Mouse (Mus musculus): ENCODE measurements around the gene Pbrm1. TPM values are rescaled to one million over a fixed set of nuclear protein-coding genes. Genes with fewer than 3 reads are reported as not detected.

Pbrm1 gene
- polyA plus RNA-seq, 1 experiment from 2014 or later, result 126 TPM

DNA sequence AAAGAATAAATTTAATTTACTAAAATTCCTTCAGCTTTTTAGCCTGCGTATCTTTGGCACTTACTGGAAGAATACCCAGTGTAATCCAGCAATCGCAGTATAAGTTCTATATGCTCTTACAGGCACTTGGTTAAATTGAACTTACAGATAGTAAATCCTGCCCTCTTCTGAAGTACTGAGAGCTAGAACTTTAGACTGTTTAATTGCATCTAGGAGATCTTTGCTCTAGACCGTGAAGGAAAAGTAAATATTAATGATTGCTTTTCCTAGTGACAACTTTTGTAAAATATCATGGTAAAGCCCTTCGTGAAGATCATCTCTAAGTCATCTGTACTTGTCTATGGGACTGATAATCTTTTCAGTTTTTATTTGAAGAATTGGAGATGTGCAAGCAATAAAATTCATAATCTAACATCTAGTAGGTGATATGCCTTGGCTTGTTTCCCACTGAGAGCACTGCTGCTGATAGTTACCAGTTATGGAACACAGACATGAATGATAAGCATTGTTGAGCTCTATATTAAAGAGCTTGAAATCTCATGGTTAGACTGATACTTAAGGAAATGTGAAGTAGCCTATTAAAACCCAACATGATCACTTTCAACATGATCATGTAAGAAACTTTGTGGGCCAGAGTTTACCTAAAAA, 50.3 kb downstream of the Pbrm1 start:
- H3K36me3 ChIP-seq (ENCODE audit: insufficient read depth, low read length), result peaks cover 50% of the 10 kb centered on the region
- H3K4me2 ChIP-seq (replicated peaks; ENCODE audit: low read depth, low read length), result no peak overlapping the region
- H3K4me1 ChIP-seq (ENCODE audit: insufficient read depth, low read length), result no peaks in the 10 kb centered on the region
- H3K27me3 ChIP-seq (ENCODE audit: insufficient read depth, low read length), result no peaks in the 10 kb centered on the region
- H3K9ac ChIP-seq (replicated peaks; ENCODE audit: low read length), result no peak overlapping the region
- WGBS, result 91% methylated on average over 4 of the region's 4 CpGs
- H3K9me3 ChIP-seq (ENCODE audit: low read length), result no peaks in the 10 kb centered on the region
- ATAC-seq (ENCODE audit: low FRiP score, low TSS enrichment), result no peak
- no peak overlapping the region for H3K27ac ChIP-seq (ENCODE audit: low read length)
- H3K4me3 ChIP-seq (ENCODE audit: low read length), result no peak overlapping the region

- Histone ChIP-seq H3K9me3 (ENCODE audit: low read length) (0 out of 2 replicates have a peak, but pooled peaks cover 3% of the 10 kb centered on the region), H3K27me3 (ENCODE audit: insufficient read depth, low read length) (no peaks in the 10 kb centered on the region), H3K4me2 (replicated peaks; ENCODE audit: low read depth, low read length) (no peak overlapping the region), H3K9ac (replicated peaks; ENCODE audit: low read length) (no peak overlapping the region), H3K36me3 (ENCODE audit: insufficient read depth, low read length) (peaks cover 50% of the 10 kb centered on the region), H3K4me3 (ENCODE audit: low read length) (no peak overlapping the region), H3K4me1 (ENCODE audit: insufficient read depth, low read length) (no peaks in the 10 kb centered on the region), H3K27ac (ENCODE audit: low read length) (no peak overlapping the region)
- WGBS, result 88% methylated on average over 3 of the region's 3 CpGs
- no peak for ATAC-seq (ENCODE audit: low FRiP score, low TSS enrichment)
Observed at GRCm38 (mm10) chr14:31078597-31079208, 59.8 kb downstream of the Pbrm1 start.

DNA sequence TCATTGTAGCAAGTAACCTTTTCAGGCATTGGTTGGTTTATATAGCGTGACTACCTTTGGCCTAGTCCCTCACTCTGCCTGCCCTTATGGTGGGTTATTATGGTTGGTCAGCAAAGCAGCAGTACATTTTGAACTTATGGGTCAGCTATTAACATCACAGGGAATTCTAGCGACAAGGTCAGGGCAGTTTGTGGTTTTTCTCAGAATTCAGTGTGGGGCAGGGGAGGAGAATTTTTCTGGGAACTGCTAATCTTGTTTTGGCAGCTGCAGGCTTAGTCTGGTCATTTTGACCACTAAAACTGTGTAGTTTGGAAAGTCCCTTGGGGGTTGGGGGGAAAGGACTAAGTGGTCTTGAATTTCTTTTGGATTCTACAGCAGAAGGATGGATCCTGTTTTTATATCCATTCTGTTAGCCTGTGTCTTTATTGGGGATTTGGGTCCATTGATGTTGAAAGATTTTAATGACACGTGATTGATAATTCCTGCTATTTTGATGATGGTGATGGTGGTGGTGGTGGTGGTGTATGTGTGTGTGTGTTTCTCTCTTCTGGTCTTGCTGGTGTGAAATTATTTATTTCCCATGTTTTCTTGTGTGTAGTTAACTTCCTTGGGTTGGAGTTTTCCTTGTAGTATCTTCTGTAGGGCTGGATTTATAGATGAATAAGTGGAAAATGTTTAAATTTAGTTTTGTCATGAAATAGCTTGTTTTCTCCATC, 60.5 kb downstream of the Pbrm1 start:
- 0 out of 2 replicates have a peak, but pooled peaks cover 3% of the 10 kb centered on the region for H3K9me3 ChIP-seq (ENCODE audit: low read length)
- no peak overlapping the region for H3K9ac ChIP-seq (replicated peaks; ENCODE audit: low read length)
- WGBS, result 94% methylated on average over 3 of the region's 3 CpGs
- ATAC-seq (ENCODE audit: low FRiP score, low TSS enrichment), result no peak
- H3K27me3 ChIP-seq (ENCODE audit: insufficient read depth, low read length), result no peaks in the 10 kb centered on the region
- no peak overlapping the region for H3K4me3 ChIP-seq (ENCODE audit: low read length)
- H3K4me2 ChIP-seq (replicated peaks; ENCODE audit: low read depth, low read length), result no peak overlapping the region
- H3K27ac ChIP-seq (ENCODE audit: low read length), result no peak overlapping the region
- H3K4me1 ChIP-seq (ENCODE audit: insufficient read depth, low read length), result no peaks in the 10 kb centered on the region
- H3K36me3 ChIP-seq (ENCODE audit: insufficient read depth, low read length), result peaks cover 43% of the 10 kb centered on the region

GRCm38 (mm10) chr14:31081147-31081546, 62.2 kb downstream of the Pbrm1 start:
- H3K4me1 ChIP-seq (ENCODE audit: insufficient read depth, low read length), result no peaks in the 10 kb centered on the region
- H3K9me3 ChIP-seq (ENCODE audit: low read length), result 0 out of 2 replicates have a peak, but pooled peaks cover 3% of the 10 kb centered on the region
- H3K36me3 ChIP-seq (ENCODE audit: insufficient read depth, low read length), result peaks cover 41% of the 10 kb centered on the region
- H3K9ac ChIP-seq (replicated peaks; ENCODE audit: low read length), result no peak overlapping the region
- H3K27ac ChIP-seq (ENCODE audit: low read length), result no peak overlapping the region
- no peak overlapping the region for H3K4me3 ChIP-seq (ENCODE audit: low read length)
- H3K4me2 ChIP-seq (replicated peaks; ENCODE audit: low read depth, low read length), result no peak overlapping the region
- H3K27me3 ChIP-seq (ENCODE audit: insufficient read depth, low read length), result no peaks in the 10 kb centered on the region
- no peak for ATAC-seq (ENCODE audit: low FRiP score, low TSS enrichment)

- no peaks in the 10 kb centered on the region for H3K27me3 ChIP-seq (ENCODE audit: insufficient read depth, low read length)
- H3K4me1 ChIP-seq (ENCODE audit: insufficient read depth, low read length), result no peaks in the 10 kb centered on the region
- H3K27ac ChIP-seq (ENCODE audit: low read length), result no peak overlapping the region
- H3K36me3 ChIP-seq (ENCODE audit: insufficient read depth, low read length), result peaks cover 53% of the 10 kb centered on the region
- ATAC-seq (ENCODE audit: low FRiP score, low TSS enrichment), result no peak
- no peak overlapping the region for H3K4me3 ChIP-seq (ENCODE audit: low read length)
- 91% methylated on average over 6 of the region's 6 CpGs for whole genome bisulfite sequencing
- no peak overlapping the region for H3K4me2 ChIP-seq (replicated peaks; ENCODE audit: low read depth, low read length)
- H3K9me3 ChIP-seq (ENCODE audit: low read length), result no peaks in the 10 kb centered on the region
- no peak overlapping the region for H3K9ac ChIP-seq (replicated peaks; ENCODE audit: low read length)
Observed at GRCm38 (mm10) chr14:31087433-31087832, 68.5 kb downstream of the Pbrm1 start.

GRCm38 (mm10) chr14:31088515-31088914, 69.6 kb downstream of the Pbrm1 start:
- 95% methylated on average over 2 of the region's 2 CpGs for WGBS

GRCm38 (mm10) chr14:31089918-31090317, 71.0 kb downstream of the Pbrm1 start:
- ATAC-seq (ENCODE audit: low FRiP score, low TSS enrichment), result no peak
- H3K9me3 ChIP-seq (ENCODE audit: low read length), result no peaks in the 10 kb centered on the region
- no peaks in the 10 kb centered on the region for H3K4me1 ChIP-seq (ENCODE audit: insufficient read depth, low read length)
- H3K36me3 ChIP-seq (ENCODE audit: insufficient read depth, low read length), result peaks cover 57% of the 10 kb centered on the region
- no peak overlapping the region for H3K4me2 ChIP-seq (replicated peaks; ENCODE audit: low read depth, low read length)
- H3K4me3 ChIP-seq (ENCODE audit: low read length), result no peak overlapping the region
- H3K27me3 ChIP-seq (ENCODE audit: insufficient read depth, low read length), result no peaks in the 10 kb centered on the region
- 89% methylated on average over 1 of the region's 1 CpGs for WGBS
- no peak overlapping the region for H3K27ac ChIP-seq (ENCODE audit: low read length)
- H3K9ac ChIP-seq (replicated peaks; ENCODE audit: low read length), result no peak overlapping the region

More at GRCm38 (mm10) chr14:31088515-31088914, 69.6 kb downstream of the Pbrm1 start:
- Histone ChIP-seq H3K36me3 (ENCODE audit: insufficient read depth, low read length) (peaks cover 54% of the 10 kb centered on the region), H3K27me3 (ENCODE audit: insufficient read depth, low read length) (no peaks in the 10 kb centered on the region), H3K9ac (replicated peaks; ENCODE audit: low read length) (no peak overlapping the region), H3K4me1 (ENCODE audit: insufficient read depth, low read length) (no peaks in the 10 kb centered on the region), H3K4me3 (ENCODE audit: low read length) (no peak overlapping the region), H3K4me2 (replicated peaks; ENCODE audit: low read depth, low read length) (no peak overlapping the region), H3K27ac (ENCODE audit: low read length) (no peak overlapping the region), H3K9me3 (ENCODE audit: low read length) (no peaks in the 10 kb centered on the region)
- ATAC-seq (ENCODE audit: low FRiP score, low TSS enrichment), result no peak

DNA sequence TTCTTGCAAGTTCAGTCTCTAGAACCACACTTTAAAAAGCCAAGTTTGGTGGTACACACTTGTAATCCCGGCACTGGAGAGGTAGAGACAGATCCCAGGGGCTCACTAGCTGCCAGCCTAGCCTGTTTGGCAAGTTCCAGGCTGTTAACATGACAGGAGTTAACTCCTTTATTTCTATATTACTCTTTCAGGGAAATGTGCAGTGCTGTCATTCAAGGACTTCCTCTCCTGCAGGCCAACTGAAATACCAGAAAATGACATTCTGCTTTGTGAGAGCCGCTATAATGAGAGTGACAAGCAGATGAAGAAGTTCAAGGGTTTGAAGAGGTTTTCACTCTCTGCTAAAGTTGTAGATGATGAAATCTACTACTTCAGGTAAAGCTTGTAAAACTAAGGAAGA, 86.2 kb downstream of the Pbrm1 start:
- Histone ChIP-seq H3K36me3 (ENCODE audit: insufficient read depth, low read length) (peaks cover 39% of the 10 kb centered on the region), H3K9me3 (ENCODE audit: low read length) (no peaks in the 10 kb centered on the region), H3K27ac (ENCODE audit: low read length) (no peak overlapping the region), H3K4me2 (replicated peaks; ENCODE audit: low read depth, low read length) (no peak overlapping the region), H3K27me3 (ENCODE audit: insufficient read depth, low read length) (no peaks in the 10 kb centered on the region), H3K4me1 (ENCODE audit: insufficient read depth, low read length) (no peaks in the 10 kb centered on the region), H3K9ac (replicated peaks; ENCODE audit: low read length) (no peak overlapping the region), H3K4me3 (ENCODE audit: low read length) (no peak overlapping the region)
- ATAC-seq (ENCODE audit: low FRiP score, low TSS enrichment), result no peak
- 84% methylated on average over 2 of the region's 2 CpGs for WGBS

- no peak overlapping the region for H3K9ac ChIP-seq (replicated peaks; ENCODE audit: low read length)
- H3K36me3 ChIP-seq (ENCODE audit: insufficient read depth, low read length), result peaks cover 58% of the 10 kb centered on the region
- H3K9me3 ChIP-seq (ENCODE audit: low read length), result no peaks in the 10 kb centered on the region
- ATAC-seq (ENCODE audit: low FRiP score, low TSS enrichment), result no peak
- 81% methylated on average over 3 of the region's 3 CpGs for WGBS
- H3K4me1 ChIP-seq (ENCODE audit: insufficient read depth, low read length), result 0 out of 2 replicates have a peak, but pooled peaks cover 2% of the 10 kb centered on the region
- H3K4me2 ChIP-seq (replicated peaks; ENCODE audit: low read depth, low read length), result no peak overlapping the region
- no peaks in the 10 kb centered on the region for H3K27me3 ChIP-seq (ENCODE audit: insufficient read depth, low read length)
- no peak overlapping the region for H3K4me3 ChIP-seq (ENCODE audit: low read length)
- no peak overlapping the region for H3K27ac ChIP-seq (ENCODE audit: low read length)
Observed at GRCm38 (mm10) chr14:31110613-31111012, 91.7 kb downstream of the Pbrm1 start.

- Histone ChIP-seq H3K4me3 (ENCODE audit: low read length) (no peak overlapping the region), H3K9me3 (ENCODE audit: low read length) (no peaks in the 10 kb centered on the region), H3K27me3 (ENCODE audit: insufficient read depth, low read length) (no peaks in the 10 kb centered on the region), H3K36me3 (ENCODE audit: insufficient read depth, low read length) (peaks cover 58% of the 10 kb centered on the region), H3K9ac (replicated peaks; ENCODE audit: low read length) (no peak overlapping the region), H3K27ac (ENCODE audit: low read length) (no peak overlapping the region), H3K4me1 (ENCODE audit: insufficient read depth, low read length) (0 out of 2 replicates have a peak, but pooled peaks cover 2% of the 10 kb centered on the region), H3K4me2 (replicated peaks; ENCODE audit: low read depth, low read length) (no peak overlapping the region)
- WGBS, result 77% methylated on average over 5 of the region's 5 CpGs
- ATAC-seq (ENCODE audit: low FRiP score, low TSS enrichment), result no peak
Observed at GRCm38 (mm10) chr14:31112187-31112586, 93.2 kb downstream of the Pbrm1 start.

All from kidney, embryonic 16.5 days (tissue).